Comparison of ENCODE assay signal across 9 mouse cellular contexts in the genomic region with DNA sequence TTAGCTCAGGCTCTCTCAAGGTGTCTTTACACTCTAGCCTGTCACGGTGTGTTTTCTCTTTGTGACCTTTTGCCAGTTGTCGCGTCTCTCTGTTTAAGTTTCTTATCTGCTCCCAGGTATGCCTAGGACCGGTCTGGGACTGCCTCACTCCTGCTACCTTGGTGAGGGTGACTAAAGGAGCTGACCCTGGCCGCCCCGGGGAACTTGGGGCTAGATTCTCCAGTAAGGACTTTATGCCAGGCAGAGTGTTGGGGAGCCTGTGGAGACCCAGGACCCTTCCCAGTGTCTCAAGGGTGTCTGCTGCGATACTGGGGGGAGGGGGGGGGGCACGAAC. TPM values are rescaled to one million over a fixed set of nuclear protein-coding genes. Genes with fewer than 3 reads are reported as not detected.
DNase-seq lines count a peak whose midpoint lies in the region; ATAC-seq and TF ChIP-seq lines count a peak whose summit lies in the region.
"Had no signal": no experiment of that assay in that cellular context is flagged by ENCODE, and none has a peak within 500 bp of the region (broad histone marks: within the 10 kb centered on the region; RNA-seq: fewer than 3 reads in every experiment).

No protein-coding gene starts in this region.

- peaks cover 20% of the 10 kb centered on the region for H3K4me1 ChIP-seq in heart, adult 2 months (ENCODE audit: control insufficient read depth, insufficient read depth, low read length)
- peaks cover 5 to 26% of the 10 kb centered on the region in 2 experiments; a peak in 2 of 4 replicates for H3K4me1 ChIP-seq in CH12.LX (ENCODE audit: control insufficient read depth in 1 of 2, insufficient read depth in 2 of 2)
- peaks cover 22% of the 10 kb centered on the region for H3K4me1 ChIP-seq in forebrain, embryonic 15.5 days
- peaks cover 41% of the 10 kb centered on the region for H3K4me1 ChIP-seq in liver, postnatal 0 days (ENCODE audit: insufficient read depth)

- peak overlapping the region; percentile 93 for H3K4me2 ChIP-seq in CH12.LX (ENCODE audit: insufficient read depth, low read depth, poor library complexity, severe bottlenecking)
- H3K4me2 ChIP-seq in forebrain, embryonic 15.5 days (replicated peaks): peak overlapping the region; percentile 63
- peak overlapping the region; percentile 83 for H3K4me2 ChIP-seq in liver, postnatal 0 days (ENCODE audit: low read depth, low read length)

- intact Hi-C loops in heart, adult 2 months (cut with DNase I): loop anchor here (2.0 to 5.0 kb wide), 2 partner anchors 41 to 165 kb away; a partner anchor contains a TSS
- intact Hi-C loops in heart, postnatal 14 days (cut with DNase I): loop anchor here (5.0 kb wide), 1 partner anchor 40 kb away; a partner anchor contains a TSS

- no peak for TF ChIP-seq RAD21 in CH12.LX (IDR thresholded peaks at IDR 0.05; ENCODE audit: low read depth, low read length)

- H3K27ac ChIP-seq in heart, adult 2 months: peak overlapping the region; percentile 91
- no peak overlapping the region for H3K27ac ChIP-seq in CH12.LX (ENCODE audit: insufficient read depth, low read depth)
- H3K27ac ChIP-seq in forebrain, embryonic 15.5 days (replicated peaks): peak overlapping the region; percentile 88
- peak overlapping the region; percentile 99 for H3K27ac ChIP-seq in liver, postnatal 0 days (ENCODE audit: low read depth)

- 3% methylated on average over 8 of the region's 8 CpGs for WGBS in heart, adult 2 months
- 10% methylated on average over 8 of the region's 8 CpGs for WGBS in forebrain, embryonic 15.5 days
- 6% methylated on average over 8 of the region's 8 CpGs for WGBS in liver, postnatal 0 days (ENCODE audit: insufficient replicate concordance)

- H3K4me3 ChIP-seq in heart, adult 2 months: peak overlapping the region; percentile 65
- H3K4me3 ChIP-seq in CH12.LX (replicated peaks in 1 of 3; ENCODE audit: low read depth in 2 of 3, low read length in 2 of 3, poor library complexity in 1 of 3): peak overlapping the region; percentile 59 to 81 (median 72)
- peak overlapping the region; percentile 90 for H3K4me3 ChIP-seq in forebrain, embryonic 15.5 days
- peak overlapping the region; percentile 73 for H3K4me3 ChIP-seq in liver, postnatal 0 days (ENCODE audit: low read depth, low read length)

- DNase-seq in heart, adult 2 months: no peak
- DNase-seq in heart, postnatal 14 days: no peak
- DNase-seq in CH12.LX (ENCODE audit: extremely low read depth): no peak
- no peak for DNase-seq in liver, postnatal 0 days
- DNase-seq in kidney, postnatal 25 days: no peak

- TF ChIP-seq EP300 in heart, adult 2 months (IDR thresholded peaks at IDR 0.05; ENCODE audit: insufficient read depth, low read depth, low read length): no peak
- no peak for TF ChIP-seq EP300 in CH12.LX (IDR thresholded peaks at IDR 0.05; ENCODE audit: low read length)
- no peak for TF ChIP-seq EP300 in liver, postnatal 0 days (IDR thresholded peaks at IDR 0.05; ENCODE audit: low read depth)

- no peaks in the 10 kb centered on the region for H3K9me3 ChIP-seq in CH12.LX (replicated peaks; ENCODE audit: low read length)
- no peaks in the 10 kb centered on the region for H3K9me3 ChIP-seq in forebrain, embryonic 15.5 days
- no peaks in the 10 kb centered on the region for H3K9me3 ChIP-seq in liver, postnatal 0 days (ENCODE audit: low read length)

- TF ChIP-seq POLR2A in heart, adult 2 months (IDR thresholded peaks at IDR 0.05; ENCODE audit: insufficient read depth, low read depth, low read length): no peak
- no peak for TF ChIP-seq POLR2A in CH12.LX (IDR thresholded peaks at IDR 0.05; ENCODE audit: low read depth, low read length)

- dilution Hi-C loops in CH12.LX (cut with MboI; ENCODE audit: extremely low pct_ligation_motif_present, extremely low pct_unique_long_range_greater_than_20kb, low sequenced_read_pairs): no loop called here

- H3K9ac ChIP-seq in heart, adult 2 months (ENCODE audit: low read depth, low read length): peak overlapping the region; percentile 94
- H3K9ac ChIP-seq in CH12.LX (ENCODE audit: insufficient read depth, low read depth): peak overlapping the region; percentile 62
- H3K9ac ChIP-seq in forebrain, embryonic 15.5 days (replicated peaks): peak overlapping the region; percentile 84
- peak overlapping the region; percentile 82 for H3K9ac ChIP-seq in liver, postnatal 0 days (replicated peaks)

- peak; percentile 0; the same call in 1 of the 2 replicates for ATAC-seq in forebrain, embryonic 15.5 days (replicated peaks)
- ATAC-seq in liver, postnatal 0 days: peak; percentile 5; the same call in 1 of the 2 replicates
- ATAC-seq in megakaryocyte progenitor cell, adult 5-6 weeks (replicated peaks; ENCODE audit: poor library complexity): no peak
- no peak for ATAC-seq in inflammation-experienced regulatory T-cells, adult 6 months

- H3K36me3 ChIP-seq in heart, adult 2 months (ENCODE audit: control insufficient read depth, insufficient read depth, low read length): peaks cover 11% of the 10 kb centered on the region
- peaks cover 0 to 19% of the 10 kb centered on the region in 2 experiments for H3K36me3 ChIP-seq in CH12.LX (replicated peaks in 1 of 2; ENCODE audit: control insufficient read depth in 1 of 2, insufficient read depth in 1 of 2, low read length in 1 of 2)
- peaks cover 3% of the 10 kb centered on the region; the same call in 1 of the 2 replicates for H3K36me3 ChIP-seq in forebrain, embryonic 15.5 days
- H3K36me3 ChIP-seq in liver, postnatal 0 days (replicated peaks; ENCODE audit: insufficient read depth, low read length): peaks cover 4% of the 10 kb centered on the region

- no peak for TF ChIP-seq CTCF in heart, adult 2 months (IDR thresholded peaks at IDR 0.05)
- TF ChIP-seq CTCF in CH12.LX (conservative IDR thresholded peaks at IDR 0.05 in 1 of 2, IDR thresholded peaks at IDR 0.05 in 1 of 2; ENCODE audit: low read depth in 2 of 2, low read length in 2 of 2): no peak
- no peak for TF ChIP-seq CTCF in liver, postnatal 0 days (IDR thresholded peaks at IDR 0.05; ENCODE audit: low read depth)

- peaks cover 5% of the 10 kb centered on the region for H3K79me2 ChIP-seq in heart, adult 2 months (replicated peaks; ENCODE audit: control insufficient read depth, insufficient read depth, low read length)
- peaks cover 3% of the 10 kb centered on the region; the same call in 1 of the 2 replicates for H3K79me2 ChIP-seq in CH12.LX (replicated peaks; ENCODE audit: control insufficient read depth, extremely low read depth, insufficient read depth, poor library complexity, severe bottlenecking)

- in situ Hi-C loops in CH12.LX (cut with MboI; ENCODE audit: low pct_ligation_motif_present, low pct_unique_long_range_greater_than_20kb, low sequenced_read_pairs): no loop called here

- H3K27me3 ChIP-seq in heart, adult 2 months (ENCODE audit: control insufficient read depth, insufficient read depth, low read length): no peaks in the 10 kb centered on the region
- peaks cover 8% of the 10 kb centered on the region for H3K27me3 ChIP-seq in CH12.LX (replicated peaks)
- no peaks in the 10 kb centered on the region for H3K27me3 ChIP-seq in forebrain, embryonic 15.5 days
- H3K27me3 ChIP-seq in liver, postnatal 0 days (ENCODE audit: insufficient read depth, low read length): no peaks in the 10 kb centered on the region

RNA-seq across cellular contexts. Expression of a gene that starts 0.7 kb away (rescaled TPM):
- total RNA-seq in heart, adult 2 months (2021): 100 to 1,000 TPM; 131 to 132 TPM
- 119 and 168 TPM in 2 replicates for polyA plus RNA-seq in heart, adult 2 months (2012; rRNA removed)
- 100 to 1,000 TPM; 128 to 132 TPM for total RNA-seq in heart, postnatal 14 days (2021)
- total RNA-seq in CH12.LX (2012; rRNA removed): 20.7 and 21.7 TPM in 2 replicates
- total RNA-seq in CH12.LX (2014; rRNA removed): 24.2 and 25.3 TPM in 2 replicates
- 18.9 and 20.3 TPM in 2 replicates for polyA plus RNA-seq in CH12.LX (2012; ENCODE audit: insufficient read length, low read depth)
- 67.5 and 71.0 TPM in 2 replicates for polyA plus RNA-seq in forebrain, embryonic 15.5 days (2015; fragmentation: Nextera tagmentation; extraction: Ambion mirVana)
- polyA plus RNA-seq in liver, postnatal 0 days (2015; fragmentation: Nextera tagmentation; extraction: Ambion mirVana): 126 and 129 TPM in 2 replicates
- total RNA-seq in megakaryocyte progenitor cell, adult 5-6 weeks (2015): 54.1 and 60.0 TPM in 2 replicates
- 31.8 and 37.6 TPM in 2 replicates for total RNA-seq in megakaryocyte progenitor cell, adult 5-6 weeks (2017)
- 100 to 1,000 TPM in 2 of 3 experiments, 10 to 100 TPM in 1; 83.7 to 113 (median 112) TPM for polyA plus RNA-seq in inflammation-experienced regulatory T-cells, adult 6 months (2017; shearing (Covaris generic))

RNA-seq across cellular contexts. Expression of a gene that starts 23.6 kb away (rescaled TPM):
- total RNA-seq in heart, adult 2 months (2021): 10 to 100 TPM; 66.4 to 67.8 TPM
- polyA plus RNA-seq in heart, adult 2 months (2012; rRNA removed): 122 and 167 TPM in 2 replicates
- total RNA-seq in heart, postnatal 14 days (2021): 10 to 100 TPM; 53.7 to 61.6 TPM
- total RNA-seq in CH12.LX (2012; rRNA removed) (54.4 and 57.2 TPM in 2 replicates), CH12.LX (2014; rRNA removed) (81.2 TPM in 2 replicates)
- 87.9 and 130 TPM in 2 replicates for polyA plus RNA-seq in CH12.LX (2012; ENCODE audit: insufficient read length, low read depth)
- 318 and 322 TPM in 2 replicates for polyA plus RNA-seq in forebrain, embryonic 15.5 days (2015; fragmentation: Nextera tagmentation; extraction: Ambion mirVana)
- 105 and 111 TPM in 2 replicates for polyA plus RNA-seq in liver, postnatal 0 days (2015; fragmentation: Nextera tagmentation; extraction: Ambion mirVana)
- total RNA-seq in megakaryocyte progenitor cell, adult 5-6 weeks (2015): 34.5 and 38.8 TPM in 2 replicates
- total RNA-seq in megakaryocyte progenitor cell, adult 5-6 weeks (2017): 187 and 212 TPM in 2 replicates
- 10 to 100 TPM; 73.1 to 90.7 (median 74.3) TPM for polyA plus RNA-seq in inflammation-experienced regulatory T-cells, adult 6 months (2017; shearing (Covaris generic))

RNA-seq across cellular contexts. Expression of a gene that starts 23.7 kb away (rescaled TPM):
- 10 to 100 TPM; 15.5 to 15.8 TPM for total RNA-seq in heart, adult 2 months (2021)
- not detected in 2 replicates for polyA plus RNA-seq in heart, adult 2 months (2012; rRNA removed)
- 10 to 100 TPM in 1 of 2 experiments, 1 to 10 TPM in 1; 7.6 to 12.7 TPM for total RNA-seq in heart, postnatal 14 days (2021)
- 0.55 TPM in 1 of 2 replicates, not detected in the other for total RNA-seq in CH12.LX (2012; rRNA removed)
- total RNA-seq in CH12.LX (2014; rRNA removed): 1.1 TPM in 1 of 2 replicates, not detected in the other
- 26.9 and 54.0 TPM in 2 replicates for polyA plus RNA-seq in CH12.LX (2012; ENCODE audit: insufficient read length, low read depth)
- polyA plus RNA-seq in forebrain, embryonic 15.5 days (2015; fragmentation: Nextera tagmentation; extraction: Ambion mirVana): 4.2 and 8.6 TPM in 2 replicates
- 8.4 and 13.3 TPM in 2 replicates for polyA plus RNA-seq in liver, postnatal 0 days (2015; fragmentation: Nextera tagmentation; extraction: Ambion mirVana)
- not detected in 2 replicates for total RNA-seq in megakaryocyte progenitor cell, adult 5-6 weeks (2015)
- total RNA-seq in megakaryocyte progenitor cell, adult 5-6 weeks (2017): 1.1 TPM in 1 of 2 replicates, not detected in the other
- 10 to 100 TPM in 1 of 3 experiments, 1 to 10 TPM in 1, not detected in 1; 3.6 to 10.0 TPM for polyA plus RNA-seq in inflammation-experienced regulatory T-cells, adult 6 months (2017; shearing (Covaris generic))
- total RNA-seq: hematopoietic stem cell, adult 5-6 weeks had no signal

RNA-seq across cellular contexts. Expression of a gene that starts 39.8 kb away (rescaled TPM):
- 10 to 100 TPM; 74.6 to 80.9 TPM for total RNA-seq in heart, adult 2 months (2021)
- 53.5 and 69.7 TPM in 2 replicates for polyA plus RNA-seq in heart, adult 2 months (2012; rRNA removed)
- total RNA-seq in heart, postnatal 14 days (2021): 10 to 100 TPM; 59.2 to 60.6 TPM
- total RNA-seq in CH12.LX (2012; rRNA removed) (28.7 and 41.2 TPM in 2 replicates), CH12.LX (2014; rRNA removed) (32.6 and 40.8 TPM in 2 replicates)
- polyA plus RNA-seq in CH12.LX (2012; ENCODE audit: insufficient read length, low read depth): 59.4 and 72.2 TPM in 2 replicates
- polyA plus RNA-seq in forebrain, embryonic 15.5 days (2015; fragmentation: Nextera tagmentation; extraction: Ambion mirVana): 108 and 117 TPM in 2 replicates
- polyA plus RNA-seq in liver, postnatal 0 days (2015; fragmentation: Nextera tagmentation; extraction: Ambion mirVana): 37.4 and 40.4 TPM in 2 replicates
- 22.8 and 25.1 TPM in 2 replicates for total RNA-seq in megakaryocyte progenitor cell, adult 5-6 weeks (2015)
- 30.4 and 34.2 TPM in 2 replicates for total RNA-seq in megakaryocyte progenitor cell, adult 5-6 weeks (2017)
- 10 to 100 TPM; 41.1 to 55.4 (median 50.1) TPM for polyA plus RNA-seq in inflammation-experienced regulatory T-cells, adult 6 months (2017; shearing (Covaris generic))

RNA-seq across cellular contexts. Expression of a gene that starts 52.2 kb away (rescaled TPM):
- total RNA-seq in heart, adult 2 months (2021): 10 to 100 TPM in 1 of 2 experiments, 1 to 10 TPM in 1; 7.1 to 11.2 TPM
- 6.0 and 11.6 TPM in 2 replicates for polyA plus RNA-seq in heart, adult 2 months (2012; rRNA removed)
- 1 to 10 TPM; 5.4 to 9.0 TPM for total RNA-seq in heart, postnatal 14 days (2021)
- total RNA-seq in CH12.LX (2012; rRNA removed): 32.2 and 32.6 TPM in 2 replicates
- 40.2 and 40.3 TPM in 2 replicates for total RNA-seq in CH12.LX (2014; rRNA removed)
- 52.2 and 54.1 TPM in 2 replicates for polyA plus RNA-seq in CH12.LX (2012; ENCODE audit: insufficient read length, low read depth)
- polyA plus RNA-seq in forebrain, embryonic 15.5 days (2015; fragmentation: Nextera tagmentation; extraction: Ambion mirVana): 0.65 and 0.87 TPM in 2 replicates
- 18.7 and 23.1 TPM in 2 replicates for polyA plus RNA-seq in liver, postnatal 0 days (2015; fragmentation: Nextera tagmentation; extraction: Ambion mirVana)
- 37.2 and 37.9 TPM in 2 replicates for total RNA-seq in megakaryocyte progenitor cell, adult 5-6 weeks (2015)
- total RNA-seq in megakaryocyte progenitor cell, adult 5-6 weeks (2017): 35.1 and 42.0 TPM in 2 replicates
- polyA plus RNA-seq in inflammation-experienced regulatory T-cells, adult 6 months (2017; shearing (Covaris generic)): 100 to 1,000 TPM; 493 to 517 (median 499) TPM

Comparison
In these comparisons a context has a peak if more than half of its experiments do, and no peak if none do; other contexts are left out.
1. ATAC-seq: peak in forebrain, embryonic 15.5 days (single experiment) and liver, postnatal 0 days (single experiment); none in megakaryocyte progenitor cell, adult 5-6 weeks (single experiment) and inflammation-experienced regulatory T-cells, adult 6 months (single experiment).
2. Peak in every context shown above with its lines, with median percentiles within 50 percentile points of each other: H3K4me3 ChIP-seq, H3K9ac ChIP-seq and H3K4me2 ChIP-seq.